10 mouse cellular contexts compared by ENCODE assay signal in genomic region chr15:82231591-82232378, GRCm38 (mm10). TPM values are rescaled to one million over a fixed set of nuclear protein-coding genes. Genes with fewer than 3 reads are reported as not detected.
DNase-seq lines count a peak whose midpoint lies in the region; ATAC-seq and TF ChIP-seq lines count a peak whose summit lies in the region.
"Had no signal": no experiment of that assay in that cellular context is flagged by ENCODE, and none has a peak within 500 bp of the region (broad histone marks: within the 10 kb centered on the region; RNA-seq: fewer than 3 reads in every experiment).

No protein-coding gene starts in this region.

- H3K4me1 ChIP-seq in midbrain, postnatal 0 days (ENCODE audit: insufficient read depth, low read length) = no peaks in the 10 kb centered on the region
- H3K4me1 ChIP-seq in midbrain, embryonic 10.5 days = peaks cover 15% of the 10 kb centered on the region
- H3K4me1 ChIP-seq in limb, embryonic 10.5 days = peaks cover 14% of the 10 kb centered on the region

- H3K27me3 ChIP-seq in midbrain, postnatal 0 days (ENCODE audit: insufficient read depth, low read length) = no peaks in the 10 kb centered on the region
- H3K27me3 ChIP-seq in midbrain, embryonic 10.5 days (ENCODE audit: low read depth, poor library complexity, severe bottlenecking) = 0 out of 2 replicates have a peak, but pooled peaks cover under 1% of the 10 kb centered on the region
- no peaks in the 10 kb centered on the region for H3K27me3 ChIP-seq in limb, embryonic 10.5 days (ENCODE audit: low read depth, poor library complexity, severe bottlenecking)

- no peak overlapping the region for H3K4me2 ChIP-seq in midbrain, postnatal 0 days (ENCODE audit: low read depth, low read length, poor library complexity, severe bottlenecking)
- H3K4me2 ChIP-seq: hindbrain, embryonic 14.5 days had no signal

- H3K27ac ChIP-seq in midbrain, postnatal 0 days (ENCODE audit: low read depth, low read length) = no peak overlapping the region
- no peak overlapping the region for H3K27ac ChIP-seq in midbrain, embryonic 10.5 days (replicated peaks)
- H3K27ac ChIP-seq in limb, embryonic 10.5 days = peak overlapping the region; percentile 4; the same call in 1 of the 2 replicates
- H3K27ac ChIP-seq: hindbrain, embryonic 14.5 days had no signal

- TF ChIP-seq CTCF in midbrain, postnatal 0 days (IDR thresholded peaks at IDR 0.05) = no peak

- no peaks in the 10 kb centered on the region for H3K9me3 ChIP-seq in midbrain, postnatal 0 days (ENCODE audit: low read length)
- no peaks in the 10 kb centered on the region for H3K9me3 ChIP-seq in midbrain, embryonic 10.5 days (replicated peaks)
- H3K9me3 ChIP-seq in limb, embryonic 10.5 days (replicated peaks) = no peaks in the 10 kb centered on the region

- DNase-seq in frontal cortex, postnatal 14 days (ENCODE audit: low spot score in 2 of 2) = no peak
- DNase-seq in midbrain, postnatal 0 days (ENCODE audit: low spot score) = peak; percentile 65
- DNase-seq in midbrain, embryonic 10.5 days (ENCODE audit: low spot score) = no peak
- peak; percentile 94 for DNase-seq in cerebellum, adult 9-10 months
- no peak for DNase-seq in limb, embryonic 10.5 days (ENCODE audit: low spot score)
- DNase-seq in adrenal gland, adult 8-10 months = no peak
- no peak for DNase-seq in adrenal gland, adult 2 months
- DNase-seq: lung, adult 2 months had no signal

- no peak overlapping the region for H3K9ac ChIP-seq in midbrain, postnatal 0 days (replicated peaks; ENCODE audit: low read length, poor library complexity, severe bottlenecking)
- H3K9ac ChIP-seq: hindbrain, embryonic 14.5 days had no signal

- no peak overlapping the region for H3K4me3 ChIP-seq in midbrain, postnatal 0 days (ENCODE audit: low read depth, low read length)
- no peak overlapping the region for H3K4me3 ChIP-seq in midbrain, embryonic 10.5 days
- no peak overlapping the region for H3K4me3 ChIP-seq in limb, embryonic 10.5 days

- H3K36me3 ChIP-seq in midbrain, postnatal 0 days (ENCODE audit: insufficient read depth, low read length) = no peaks in the 10 kb centered on the region
- H3K36me3 ChIP-seq in midbrain, embryonic 10.5 days = peaks cover 24% of the 10 kb centered on the region
- H3K36me3 ChIP-seq in limb, embryonic 10.5 days = peaks cover 20% of the 10 kb centered on the region

- ATAC-seq in frontal cortex, adult (ENCODE audit: low TSS enrichment) = peak; percentile 56; the same call in 1 of the 2 replicates
- no peak for ATAC-seq in midbrain, postnatal 0 days (ENCODE audit: low FRiP score)

- 65% methylated on average over 11 of the region's 11 CpGs for WGBS in midbrain, postnatal 0 days
- WGBS in midbrain, embryonic 10.5 days = 67% methylated on average over 11 of the region's 11 CpGs
- WGBS in limb, embryonic 10.5 days = 72% methylated on average over 11 of the region's 11 CpGs

RNA-seq across cellular contexts. Expression of gene Tnfrsf13c, which starts 7.6 kb away (rescaled TPM):
- total RNA-seq in midbrain, postnatal 0 days (2014; rRNA removed) = 0.94 and 2.1 TPM in 2 replicates
- 0.18 and 0.27 TPM in 2 replicates for polyA plus RNA-seq in midbrain, postnatal 0 days (2015; fragmentation: Nextera tagmentation; extraction: Ambion mirVana)
- polyA plus RNA-seq in midbrain, embryonic 10.5 days (2016; fragmentation: Nextera tagmentation; extraction: Ambion mirVana) = 0.07 TPM in 1 of 2 replicates, not detected in the other
- polyA plus RNA-seq in limb, embryonic 10.5 days (2016; fragmentation: Nextera tagmentation; extraction: Ambion mirVana) = 0.15 and 0.33 TPM in 2 replicates
- under 1 TPM in 2 of 4 experiments, not detected in 2; 0.45 to 0.92 TPM for total RNA-seq in adrenal gland, adult 8-10 months (2022)
- total RNA-seq in adrenal gland, adult 2 months (2021) = not detected
- 0.08 and 0.15 TPM in 2 replicates for polyA plus RNA-seq in adrenal gland, adult 2 months (2012; rRNA removed)

RNA-seq across cellular contexts. Expression of gene Cenpm, which starts 12.8 kb away (rescaled TPM):
- total RNA-seq in midbrain, postnatal 0 days (2014; rRNA removed) = 5.2 and 17.9 TPM in 2 replicates
- polyA plus RNA-seq in midbrain, postnatal 0 days (2015; fragmentation: Nextera tagmentation; extraction: Ambion mirVana) = 10.2 TPM in 2 replicates
- 94.9 and 102 TPM in 2 replicates for polyA plus RNA-seq in midbrain, embryonic 10.5 days (2016; fragmentation: Nextera tagmentation; extraction: Ambion mirVana)
- polyA plus RNA-seq in limb, embryonic 10.5 days (2016; fragmentation: Nextera tagmentation; extraction: Ambion mirVana) = 83.9 and 86.0 TPM in 2 replicates
- 1 to 10 TPM in 3 of 4 experiments, under 1 TPM in 1; 0.87 to 3.8 (median 1.8) TPM for total RNA-seq in adrenal gland, adult 8-10 months (2022)
- total RNA-seq in adrenal gland, adult 2 months (2021) = 1 to 10 TPM in 1 of 2 experiments, under 1 TPM in 1; 0.93 to 1.9 TPM
- polyA plus RNA-seq in adrenal gland, adult 2 months (2012; rRNA removed) = 11.0 and 11.1 TPM in 2 replicates

RNA-seq across cellular contexts. Expression of gene Shisa8, which starts 19.2 kb away (rescaled TPM):
- total RNA-seq in midbrain, postnatal 0 days (2014; rRNA removed) = 6.5 and 7.6 TPM in 2 replicates
- 1.6 and 2.2 TPM in 2 replicates for polyA plus RNA-seq in midbrain, postnatal 0 days (2015; fragmentation: Nextera tagmentation; extraction: Ambion mirVana)
- 0.16 and 0.52 TPM in 2 replicates for polyA plus RNA-seq in midbrain, embryonic 10.5 days (2016; fragmentation: Nextera tagmentation; extraction: Ambion mirVana)
- 0.15 TPM in 1 of 2 replicates, not detected in the other for polyA plus RNA-seq in limb, embryonic 10.5 days (2016; fragmentation: Nextera tagmentation; extraction: Ambion mirVana)
- total RNA-seq in adrenal gland, adult 8-10 months (2022) = under 1 TPM in 3 of 4 experiments, not detected in 1; 0.14 to 0.24 (median 0.17) TPM
- under 1 TPM in 1 of 2 experiments, not detected in 1; 0.69 TPM for total RNA-seq in adrenal gland, adult 2 months (2021)
- 1.3 and 2.5 TPM in 2 replicates for polyA plus RNA-seq in adrenal gland, adult 2 months (2012; rRNA removed)

RNA-seq across cellular contexts. Expression of gene 1500009C09Rik, which starts 20.4 kb away (rescaled TPM):
- total RNA-seq in midbrain, postnatal 0 days (2014; rRNA removed) = 139 and 156 TPM in 2 replicates
- 15.4 and 17.9 TPM in 2 replicates for polyA plus RNA-seq in midbrain, postnatal 0 days (2015; fragmentation: Nextera tagmentation; extraction: Ambion mirVana)
- 0.15 and 0.36 TPM in 2 replicates for polyA plus RNA-seq in midbrain, embryonic 10.5 days (2016; fragmentation: Nextera tagmentation; extraction: Ambion mirVana)
- polyA plus RNA-seq in limb, embryonic 10.5 days (2016; fragmentation: Nextera tagmentation; extraction: Ambion mirVana) = not detected in 2 replicates
- total RNA-seq in adrenal gland, adult 8-10 months (2022) = under 1 TPM; 0.35 to 0.62 (median 0.39) TPM
- total RNA-seq in adrenal gland, adult 2 months (2021) = under 1 TPM; 0.31 to 0.32 TPM
- polyA plus RNA-seq in adrenal gland, adult 2 months (2012; rRNA removed) = 0.23 and 0.26 TPM in 2 replicates
- polyA plus RNA-seq: lung, adult 2 months had no signal

RNA-seq across cellular contexts. Expression of gene Sept3, which starts 42.9 kb away (rescaled TPM):
- 480 and 506 TPM in 2 replicates for total RNA-seq in midbrain, postnatal 0 days (2014; rRNA removed)
- polyA plus RNA-seq in midbrain, postnatal 0 days (2015; fragmentation: Nextera tagmentation; extraction: Ambion mirVana) = 369 and 404 TPM in 2 replicates
- polyA plus RNA-seq in midbrain, embryonic 10.5 days (2016; fragmentation: Nextera tagmentation; extraction: Ambion mirVana) = 83.4 and 109 TPM in 2 replicates
- 32.9 and 41.5 TPM in 2 replicates for polyA plus RNA-seq in limb, embryonic 10.5 days (2016; fragmentation: Nextera tagmentation; extraction: Ambion mirVana)
- 1 to 10 TPM; 3.0 to 6.9 (median 3.5) TPM for total RNA-seq in adrenal gland, adult 8-10 months (2022)
- total RNA-seq in adrenal gland, adult 2 months (2021) = 1 to 10 TPM; 2.9 to 4.7 TPM
- polyA plus RNA-seq in adrenal gland, adult 2 months (2012; rRNA removed) = 2.1 and 2.9 TPM in 2 replicates

Comparison
In these comparisons a context has a peak if more than half of its experiments do, and no peak if none do; other contexts are left out.
1. DNase-seq: peak in midbrain, postnatal 0 days (single experiment) and cerebellum, adult 9-10 months (single experiment); none in frontal cortex, postnatal 14 days (0 of 2), midbrain, embryonic 10.5 days (single experiment), limb, embryonic 10.5 days (single experiment), adrenal gland, adult 8-10 months (single experiment) and adrenal gland, adult 2 months (single experiment).